Mouse (Mus musculus) heart, postnatal 25 days (tissue): ENCODE measurements around the gene S100pbp. TPM values are rescaled to one million over a fixed set of nuclear protein-coding genes. Genes with fewer than 3 reads are reported as not detected.
A peak's percentile ranks its signal among the peaks of the same experiment; 100 is the strongest.

Experiments used
- DNase-seq: peaks from one replicate; pipeline ENCODE4 v3.0.0; 2022; ENCODE audit warnings: low spot score
- intact Hi-C: fragments of 180-260 bp; cut with DNase I; formaldehyde crosslinking; loops from one replicate; pipeline ENCODE4 v1.15.1; 2025
- total RNA-seq, 2 experiments: library from RNA; stranded (reverse); gene quantifications; 2 replicates each; pipeline ENCODE4 v1.2.3; 2021

S100pbp gene
- total RNA-seq, 2 experiments from 2014 or later = 12.9 to 14.1 TPM

DNA sequence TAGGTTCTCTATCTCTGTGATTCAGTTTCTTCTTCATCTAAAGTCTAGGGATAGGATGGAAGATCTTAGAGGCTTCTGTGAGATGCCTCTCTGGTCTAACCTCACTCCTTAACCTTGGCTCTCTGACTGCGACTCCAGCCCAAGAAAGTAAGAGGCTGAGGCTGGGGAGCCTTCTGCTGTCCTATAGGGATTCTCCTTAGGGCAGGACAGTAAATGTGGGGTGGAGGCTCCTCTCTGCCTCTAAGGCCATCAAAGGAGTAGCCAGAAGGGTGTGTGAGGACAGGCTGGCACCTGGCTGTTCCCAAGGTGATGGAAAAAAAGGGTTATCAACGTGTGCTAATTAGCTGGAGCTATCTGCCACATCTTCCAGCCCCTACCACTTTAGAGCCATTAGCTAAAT is 53.9 kb downstream of the S100pbp start:
- intact Hi-C loops = loop anchor here (2.0 to 10.0 kb wide), 3 partner anchors 43 to 319 kb away; no protein-coding TSS in a partner anchor
- no peak for DNase-seq

DNA sequence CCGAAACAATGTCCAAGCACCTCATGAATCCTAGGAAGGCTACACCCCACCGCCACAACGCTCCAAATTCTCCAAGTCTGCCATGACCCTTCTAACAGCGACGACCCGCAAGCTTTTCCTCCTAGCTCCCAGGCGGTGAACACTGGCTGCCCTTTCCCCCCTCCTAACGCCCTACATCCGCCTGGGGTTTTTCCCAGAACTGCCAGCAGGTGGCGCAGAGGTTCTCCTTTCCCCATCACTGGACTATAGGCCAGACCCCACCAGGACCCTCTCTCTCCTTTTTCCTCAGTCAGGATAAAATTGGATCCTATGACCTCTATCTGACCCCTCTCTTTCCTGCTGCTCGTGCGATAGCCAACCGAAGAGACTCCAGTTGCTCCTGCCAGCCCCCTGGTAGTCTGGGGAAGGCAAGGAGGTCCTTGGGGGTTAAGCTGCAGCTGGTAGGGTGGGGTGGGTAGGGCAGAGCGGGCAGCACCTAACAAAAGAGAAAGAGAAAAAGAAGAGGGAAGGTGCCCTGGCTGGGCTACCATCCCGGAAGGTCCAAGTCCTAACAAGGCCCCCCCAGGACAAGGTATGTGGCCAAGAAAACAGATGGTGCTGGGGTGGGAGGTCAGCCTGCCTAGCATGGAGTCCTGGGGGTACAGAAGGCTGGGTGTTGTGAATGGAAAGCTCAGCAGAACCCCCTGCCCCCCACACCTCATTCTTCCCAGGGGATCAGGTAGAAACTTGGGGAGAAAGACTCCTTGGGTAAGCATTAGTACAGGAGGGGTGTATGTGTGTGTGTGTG is 54.5 kb downstream of the S100pbp start:
- DNase-seq = peak; percentile 40
- intact Hi-C loops = loop anchor here (2.0 to 10.0 kb wide), 3 partner anchors 44 to 320 kb away; no protein-coding TSS in a partner anchor

DNA sequence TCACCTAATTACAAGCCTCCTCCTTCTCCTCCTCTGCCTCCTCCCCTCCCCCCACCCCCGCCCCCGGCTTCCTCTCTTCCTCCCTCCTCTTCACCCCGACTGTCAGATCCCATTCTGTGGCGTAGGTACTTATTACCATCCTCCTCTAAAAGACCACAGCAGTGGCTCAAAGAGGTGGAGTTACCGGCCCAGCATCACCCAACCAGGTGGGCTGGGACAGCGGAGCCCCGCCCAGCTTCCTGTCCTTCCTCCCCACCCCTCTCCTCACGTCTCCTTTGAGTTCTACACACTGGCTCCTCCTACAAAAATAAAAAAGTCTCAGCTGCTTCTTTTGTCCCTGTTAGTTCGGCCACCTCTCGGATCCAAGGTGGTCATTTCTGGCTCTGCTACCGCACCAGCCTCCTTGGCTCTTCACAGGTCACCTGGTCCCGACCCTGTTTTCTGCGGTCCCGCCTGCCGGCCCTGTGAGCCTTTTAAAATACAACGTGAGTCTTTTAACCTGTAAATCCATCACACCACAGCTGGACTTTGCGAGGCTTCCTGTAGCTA is 58.7 kb downstream of the S100pbp start:
- DNase-seq = no peak
- intact Hi-C loops = loop anchor here (10.0 kb wide), 1 partner anchor 324 kb away; no protein-coding TSS in a partner anchor

DNA sequence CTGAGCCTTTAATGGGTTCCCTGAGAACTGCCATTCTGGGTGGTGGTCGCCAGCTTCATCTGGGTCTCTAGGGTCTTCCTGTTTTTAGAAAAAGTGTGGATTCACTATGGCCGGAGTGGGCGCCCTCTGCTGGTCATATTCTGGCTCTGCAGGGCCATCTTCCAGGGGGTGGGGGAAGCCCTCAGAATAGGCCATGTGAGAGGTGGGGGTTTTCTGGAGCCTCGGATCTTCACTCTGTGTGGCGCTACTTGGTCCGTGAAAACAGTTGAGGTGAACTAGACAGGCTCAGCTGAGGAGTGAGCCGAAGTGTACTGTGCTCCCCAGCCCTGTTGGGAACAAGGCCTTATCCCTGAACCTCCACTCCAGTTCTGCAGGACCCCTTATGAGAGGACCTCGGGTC is 59.4 kb downstream of the S100pbp start:
- DNase-seq = no peak
- intact Hi-C loops = loop anchor here (10.0 kb wide), 1 partner anchor 325 kb away; no protein-coding TSS in a partner anchor

DNA sequence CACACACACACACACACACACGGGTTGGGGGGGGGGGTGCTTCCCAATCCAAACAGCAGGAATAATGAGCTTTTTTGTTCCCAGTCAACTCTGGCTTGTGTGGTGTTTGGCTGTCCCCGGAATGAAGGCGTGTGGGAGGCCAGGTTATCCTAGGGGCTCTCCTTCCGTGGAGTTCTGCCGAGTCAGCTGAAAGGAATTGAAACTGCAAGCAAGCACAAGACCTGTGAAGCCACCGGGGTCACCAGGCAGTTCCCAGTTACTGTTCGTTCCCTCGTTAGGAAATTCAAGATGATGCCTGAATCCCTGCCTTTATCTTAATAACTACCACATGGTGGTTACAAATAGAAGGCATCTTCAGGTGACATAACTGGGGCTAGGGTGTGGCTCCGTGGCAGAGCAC is 60.1 kb downstream of the S100pbp start:
- intact Hi-C loops = no loop called here
- no peak for DNase-seq

DNA sequence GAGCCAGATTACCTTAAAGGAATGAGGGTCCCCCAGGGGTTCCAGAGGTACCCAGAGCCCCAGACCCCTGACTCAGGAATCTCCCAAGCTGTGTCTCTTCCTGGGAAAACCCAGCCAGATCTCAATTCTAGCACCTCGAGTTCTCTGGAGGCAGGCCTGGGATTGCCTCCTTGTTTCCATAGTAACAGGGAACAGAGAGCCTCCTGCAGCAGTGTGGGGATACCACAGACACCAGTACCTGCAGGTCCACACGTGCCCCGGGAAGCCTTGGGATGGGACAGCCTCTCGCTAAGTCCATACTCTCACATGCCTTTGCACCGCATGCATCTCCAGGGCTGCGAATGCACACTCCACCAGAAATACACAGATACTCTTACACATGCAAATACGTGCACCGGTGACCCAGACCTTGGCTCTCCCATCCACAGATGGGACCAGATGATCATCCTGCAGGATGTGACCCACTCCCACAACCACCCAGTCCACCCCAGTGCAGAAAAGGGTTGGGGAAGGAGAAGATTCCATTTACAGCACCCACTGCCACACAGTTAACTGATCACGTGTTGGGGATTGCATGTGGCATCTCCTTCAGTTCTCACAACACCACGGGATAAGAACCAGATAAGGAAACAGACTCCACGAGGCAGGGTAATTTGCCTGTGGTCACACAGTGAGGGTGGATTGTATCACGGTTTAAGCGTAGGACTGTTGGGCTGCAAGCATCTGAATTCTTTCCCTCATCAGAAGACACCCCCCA is 60.8 kb downstream of the S100pbp start:
- intact Hi-C loops = no loop called here
- DNase-seq = no peak

DNA sequence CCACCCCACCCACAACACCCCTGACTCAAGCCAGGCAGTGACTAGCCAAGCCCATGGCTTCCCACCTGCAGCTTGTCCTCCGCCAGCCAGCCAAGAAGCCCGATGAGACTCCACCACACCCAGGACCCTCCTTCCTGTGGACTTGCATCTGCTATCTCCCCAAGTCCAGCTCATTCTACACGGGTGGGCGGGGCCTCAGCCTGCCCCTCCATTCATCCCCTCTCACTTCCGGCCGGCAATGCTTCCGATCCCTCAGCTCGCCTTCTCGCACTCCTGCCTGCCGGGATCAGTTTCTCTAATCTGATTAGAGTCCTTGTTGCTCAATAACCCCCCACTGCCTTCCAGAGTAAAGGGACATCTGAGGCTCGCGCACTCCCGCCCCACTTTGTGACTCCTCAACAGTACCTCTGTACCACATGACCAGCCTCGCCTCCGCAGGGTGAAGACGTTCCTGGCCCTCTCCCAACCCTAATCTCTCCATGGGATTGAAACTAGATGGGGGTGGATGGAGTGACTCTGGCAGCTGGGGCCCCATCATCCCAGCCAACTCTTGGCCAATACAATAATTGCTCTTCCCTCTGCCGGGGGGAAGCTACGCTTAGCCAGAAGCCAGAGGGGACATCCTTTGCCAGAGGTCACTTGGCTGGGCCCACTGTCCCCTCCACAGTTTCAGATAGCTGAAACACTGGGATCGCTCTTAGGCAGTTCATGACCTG is 63.6 kb downstream of the S100pbp start:
- DNase-seq = peak; percentile 45
- intact Hi-C loops = no loop called here

DNA sequence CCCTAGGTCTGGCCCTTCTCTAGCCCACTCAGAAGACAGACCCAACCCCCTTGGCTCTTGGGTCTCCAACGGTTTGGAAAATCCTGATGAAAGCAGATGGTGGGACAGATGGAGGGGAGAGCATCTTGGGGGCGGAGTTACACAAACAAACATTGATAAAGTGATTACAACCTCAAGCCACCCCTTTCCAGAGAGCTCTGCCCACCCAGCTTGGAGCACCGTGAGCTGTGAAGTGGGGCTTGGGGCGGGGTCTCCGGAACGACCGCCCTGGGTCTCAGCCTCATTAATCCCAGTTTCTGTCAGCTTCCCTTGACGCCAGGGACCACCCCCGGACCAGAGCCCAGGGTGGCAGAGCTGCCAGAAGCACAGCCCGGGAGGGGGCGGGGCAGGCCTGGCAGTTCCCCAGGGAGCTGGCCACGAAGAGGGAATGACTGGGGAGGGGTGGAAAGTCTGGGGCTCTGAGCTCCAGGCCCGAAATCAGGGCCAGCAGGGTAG is 64.8 kb downstream of the S100pbp start:
- intact Hi-C loops = no loop called here
- no peak for DNase-seq

DNA sequence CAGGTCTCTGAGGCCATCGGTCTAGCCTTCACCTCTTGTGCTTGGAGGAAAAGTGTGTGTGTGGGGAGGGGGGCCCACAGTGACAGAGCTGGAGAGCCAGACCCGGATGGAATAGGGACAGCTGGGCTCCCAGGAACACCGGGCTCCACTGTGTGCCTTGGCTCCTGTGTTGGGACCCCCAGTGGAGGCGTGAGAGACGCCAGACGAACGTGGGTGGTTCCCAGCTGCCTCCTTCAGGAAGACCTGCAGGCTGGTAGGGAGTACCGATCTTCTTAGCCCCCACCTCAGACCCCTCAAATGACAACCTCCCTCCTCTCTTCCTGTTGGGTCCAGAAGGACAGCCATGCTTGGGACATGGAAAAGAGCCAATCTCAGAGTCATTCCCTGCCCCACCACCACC is 66.8 kb downstream of the S100pbp start:
- intact Hi-C loops = no loop called here
- no peak for DNase-seq

DNA sequence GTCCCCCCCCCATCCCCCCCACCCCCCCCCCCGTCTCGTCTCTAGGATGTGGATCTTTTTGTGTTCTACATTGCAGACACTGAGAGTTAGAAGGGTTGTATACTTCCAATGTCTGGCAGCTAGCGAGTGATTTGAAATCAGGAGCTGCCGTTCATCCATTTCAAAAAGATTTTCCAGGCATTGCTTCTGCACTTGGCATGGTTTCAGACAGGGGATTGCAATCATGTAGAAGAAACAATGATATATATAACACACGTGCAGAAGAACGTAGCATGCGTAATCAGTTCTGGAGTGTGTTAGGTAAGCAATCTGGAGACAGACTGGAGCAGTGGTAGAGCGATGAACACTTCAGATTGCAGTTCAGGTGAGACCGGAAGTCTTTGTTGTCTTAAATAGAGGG is 67.4 kb downstream of the S100pbp start:
- intact Hi-C loops = no loop called here
- no peak for DNase-seq

DNA sequence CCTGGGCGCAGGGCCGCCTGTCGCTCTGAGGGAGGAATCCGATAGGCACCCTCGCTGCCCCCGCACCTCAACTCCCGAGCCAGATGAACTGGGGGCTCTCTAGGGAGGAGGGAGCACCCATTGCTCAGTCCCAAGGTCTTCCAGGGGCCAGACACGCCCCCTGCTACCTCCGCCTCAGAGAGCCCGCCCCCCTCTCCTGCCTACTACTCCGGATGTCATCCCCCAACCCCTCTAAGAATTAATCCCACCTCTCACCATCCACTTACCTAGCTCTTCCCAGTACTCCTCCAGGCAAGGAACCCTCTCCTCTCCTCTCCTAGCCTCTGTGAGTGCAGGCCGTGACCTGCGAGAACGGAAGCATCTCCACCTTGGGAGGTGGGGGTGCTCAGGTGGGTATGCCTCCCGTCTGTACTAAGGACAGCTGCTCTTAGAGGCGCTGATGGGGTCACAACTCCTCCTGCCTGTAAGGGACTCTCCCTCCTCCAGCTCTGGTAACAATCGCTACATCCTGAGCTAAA is 67.9 kb downstream of the S100pbp start, which contains the start of gene Hpca:
TSS of gene Hpca (minus strand) at position 468 of the 518 bp plus-strand sequence.
- intact Hi-C loops = no loop called here
- DNase-seq = no peak

DNA sequence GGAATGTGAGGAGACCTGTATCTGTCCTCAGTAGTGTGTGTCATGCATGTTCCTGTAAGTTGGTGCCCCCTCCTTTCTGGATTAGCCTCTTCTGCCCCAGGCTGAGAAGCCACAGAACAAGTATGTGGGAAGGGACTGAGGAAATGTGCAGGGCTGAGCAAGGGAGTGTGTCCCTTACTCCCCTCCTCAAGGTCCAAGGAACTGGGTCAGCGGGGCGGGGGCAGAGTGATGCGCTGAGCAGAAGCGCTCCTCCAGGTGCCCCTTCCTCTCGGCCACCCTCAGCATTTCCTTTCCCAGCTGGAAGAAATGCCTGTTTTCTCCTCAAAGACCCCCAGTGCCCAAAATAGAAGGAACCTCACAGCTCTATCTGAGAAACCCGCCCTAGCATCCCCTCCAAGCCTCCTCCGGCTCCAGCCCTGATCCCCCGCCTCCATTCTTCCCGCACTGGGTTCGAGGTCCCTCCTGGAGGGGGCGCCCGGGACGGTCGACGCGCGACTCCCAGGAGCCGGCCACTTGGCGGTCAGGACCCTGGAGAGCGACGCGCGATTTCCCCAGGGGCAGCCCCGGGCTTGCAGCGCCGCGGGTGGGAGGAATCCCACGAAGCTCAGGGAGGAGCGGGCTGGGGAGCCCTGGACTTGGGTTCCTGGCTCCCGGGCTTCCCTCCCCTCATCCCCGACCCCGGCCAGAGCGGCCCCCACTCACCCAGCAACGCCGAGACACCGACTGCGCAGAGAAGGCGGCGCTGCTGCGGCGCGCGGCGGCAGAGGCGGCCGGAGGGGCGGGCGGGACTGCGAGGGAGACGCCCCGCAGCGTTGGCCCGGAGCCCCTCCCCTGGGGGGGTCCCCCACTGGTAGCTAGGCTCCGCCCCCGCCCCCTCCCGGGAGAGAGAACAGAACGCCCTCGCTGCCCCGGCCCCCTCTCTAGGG is 68.7 kb downstream of the S100pbp start:
- no peak for DNase-seq
- intact Hi-C loops = no loop called here

DNA sequence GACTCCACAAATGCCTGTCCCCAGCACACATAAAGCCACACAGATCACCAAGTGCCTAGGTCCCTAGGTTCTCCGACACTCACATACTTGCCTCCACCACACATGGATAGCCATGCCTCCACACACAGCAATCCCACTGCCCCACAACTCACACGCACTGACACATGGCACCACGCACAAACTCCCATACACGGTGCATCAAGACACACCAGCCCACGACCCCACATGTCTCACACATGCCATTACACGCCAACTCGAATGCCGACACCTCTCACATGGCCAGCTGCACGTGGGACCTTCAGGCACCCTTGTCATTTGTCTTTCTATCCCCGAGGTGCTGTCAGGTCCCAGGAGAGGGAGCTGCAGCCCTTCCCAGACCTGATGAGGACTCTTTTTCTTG is 69.8 kb downstream of the S100pbp start:
- intact Hi-C loops = no loop called here
- DNase-seq = no peak

DNA sequence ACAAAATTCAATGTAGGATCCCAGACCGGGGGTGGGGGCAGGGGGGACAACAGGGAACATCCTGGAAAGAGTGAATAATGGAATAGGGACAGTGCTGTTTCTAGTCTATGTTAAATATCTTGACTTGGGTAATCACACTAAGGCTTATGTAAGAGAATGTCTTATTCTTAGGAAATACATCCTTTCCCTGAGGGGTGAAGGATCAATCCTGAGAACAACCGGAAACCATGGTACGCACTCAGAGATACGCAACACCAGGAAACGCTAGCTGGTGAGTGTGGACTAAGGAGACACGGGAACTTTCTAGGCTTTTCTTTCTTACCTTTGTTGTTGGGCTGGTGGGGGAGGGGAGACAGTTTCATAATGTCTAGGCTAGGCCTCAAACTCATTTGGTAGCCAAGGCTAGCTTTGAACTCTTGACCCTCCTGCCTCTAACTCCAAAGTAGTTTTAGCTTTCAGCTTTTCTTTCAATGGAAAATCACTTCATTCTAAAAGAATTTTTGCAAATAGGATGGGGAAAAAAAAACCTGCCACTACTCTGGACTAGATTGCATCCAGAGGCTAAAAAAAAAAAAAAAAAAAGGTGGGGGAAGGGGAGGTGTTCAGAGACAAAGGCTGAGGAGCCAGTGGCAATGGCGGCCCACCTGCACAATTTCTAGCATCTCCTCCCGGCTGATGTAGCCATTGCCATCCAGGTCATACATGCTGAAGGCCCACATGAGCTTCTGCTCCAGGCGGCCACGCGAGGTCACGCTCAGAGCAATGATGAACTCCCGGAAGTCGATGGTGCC is 71.6 kb downstream of the S100pbp start:
- DNase-seq = no peak
- intact Hi-C loops = no loop called here

DNA sequence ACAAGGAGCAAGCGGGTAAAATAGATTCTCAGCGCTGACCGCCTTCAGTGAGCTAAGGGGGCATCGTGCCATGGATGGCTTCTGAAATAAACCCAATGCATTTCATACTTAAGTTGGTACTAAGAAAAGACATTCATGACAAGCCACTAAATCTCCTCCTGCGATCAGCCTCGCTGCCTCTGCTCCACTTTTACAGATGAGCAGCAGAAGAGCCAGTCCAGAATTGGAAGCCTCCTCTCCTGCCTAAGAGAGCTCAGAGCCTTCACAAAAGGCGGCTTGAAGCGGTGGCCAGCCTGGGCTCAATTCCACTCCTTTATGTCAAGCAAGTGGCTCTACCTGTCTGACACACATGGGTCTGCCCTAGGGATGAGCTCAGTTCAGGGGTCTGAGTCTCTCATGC is 72.8 kb downstream of the S100pbp start:
- intact Hi-C loops = no loop called here
- no peak for DNase-seq

DNA sequence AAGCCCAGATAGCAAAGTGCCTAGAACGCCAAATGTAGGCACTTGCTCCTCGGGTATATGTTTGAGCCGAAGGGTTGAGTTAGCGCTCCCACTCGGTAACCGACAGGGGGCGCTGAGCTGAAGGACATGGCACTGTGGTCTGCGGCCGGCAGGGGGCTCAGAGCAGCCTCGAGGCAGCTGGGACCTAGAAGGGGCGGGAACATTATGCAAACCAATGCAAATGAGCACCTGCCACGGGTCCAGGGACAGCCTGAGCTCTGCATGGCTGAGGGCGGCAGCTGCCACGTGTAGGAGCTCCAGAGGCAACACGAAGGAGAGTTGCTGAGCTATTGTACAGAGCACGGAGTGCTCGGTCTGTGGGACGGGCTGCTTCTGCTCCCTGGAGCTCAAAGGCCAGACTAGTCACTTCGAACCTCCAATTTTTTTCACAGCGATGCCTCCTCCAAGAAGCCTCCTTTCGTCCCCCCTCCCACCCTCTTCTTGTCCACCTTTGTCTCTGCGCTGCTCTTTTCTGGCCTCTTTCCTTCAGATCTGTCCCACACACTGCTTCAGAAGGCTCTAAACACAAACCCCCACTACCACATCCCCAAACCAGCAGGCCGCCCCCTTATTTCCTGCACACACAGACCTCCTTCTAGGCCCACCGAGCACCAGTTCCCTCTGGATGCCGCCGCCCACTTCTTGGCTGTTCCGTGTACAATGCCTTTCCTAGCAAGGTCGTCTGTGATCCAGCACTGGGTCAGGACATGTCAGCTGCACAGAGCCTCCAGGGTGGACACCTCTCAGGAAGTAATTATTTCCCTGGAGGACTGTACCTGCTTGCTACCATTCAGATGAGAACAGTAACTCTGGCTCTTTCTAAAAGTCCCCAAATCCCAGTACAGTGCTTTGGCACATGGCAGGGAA is 76.2 kb downstream of the S100pbp start:
- no peak for DNase-seq
- intact Hi-C loops = no loop called here

DNA sequence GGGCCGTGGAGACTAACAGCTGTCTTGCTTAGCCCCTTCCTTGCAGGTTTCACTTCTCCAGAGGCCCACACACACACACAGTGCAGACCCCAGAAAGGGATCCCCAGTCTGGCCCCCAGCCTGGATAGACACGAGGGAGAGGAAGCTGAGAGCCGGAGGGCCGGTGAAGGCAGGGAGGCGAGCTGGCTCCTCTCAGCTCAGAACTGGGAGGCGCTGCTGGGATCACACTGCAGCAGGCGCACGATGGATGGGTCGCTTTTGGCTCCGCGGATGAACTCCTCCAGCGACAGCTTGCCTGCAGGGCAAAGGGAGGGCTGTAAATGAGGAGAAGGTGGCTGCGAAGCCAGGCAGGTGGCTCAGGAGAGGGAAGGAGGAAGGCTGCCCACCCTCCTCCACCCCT is 77.3 kb downstream of the S100pbp start:
- intact Hi-C loops = no loop called here
- no peak for DNase-seq
